Mouse (Mus musculus): Measurements from ENCODE around the gene Hoga1. TPM values are rescaled to one million over a fixed set of nuclear protein-coding genes. Genes with fewer than 3 reads are reported as not detected.
A peak's percentile ranks its signal among the peaks of the same experiment; 100 is the strongest.

Gene Hoga1
- 0.49 and 1.4 TPM in 2 replicates for polyA plus RNA-seq (2014; fragmentation: Nextera tagmentation; extraction: Ambion mirVana)

GRCm38 (mm10) chr19:42045269-42046102 is at the start of gene Hoga1:
TSS of gene Hoga1 (plus strand) at chr19:42045610.
- Histone ChIP-seq H3K4me3 (ENCODE audit: low read depth, low read length) (peak within 1 kb of the TSS; percentile 23), H3K4me2 (ENCODE audit: low read depth) (peak within 1 kb of the TSS; percentile 46), H3K9me3 (ENCODE audit: control insufficient read depth, low read length) (no peaks in the 10 kb centered on the region), H3K9ac (ENCODE audit: low read length) (peak within 1 kb of the TSS; percentile 26; the same call in 1 of the 2 replicates), H3K27me3 (ENCODE audit: control insufficient read depth, insufficient read depth, low read length) (no peaks in the 10 kb centered on the region), H3K27ac (ENCODE audit: low read depth, low read length) (no peak within 1 kb of the TSS), H3K4me1 (ENCODE audit: control insufficient read depth, insufficient read depth, low read length) (peaks cover 4% of the 10 kb centered on the region; the same call in 1 of the 2 replicates), H3K36me3 (ENCODE audit: control insufficient read depth, insufficient read depth, low read length) (no peaks in the 10 kb centered on the region)
- ATAC-seq (ENCODE audit: insufficient read depth, low FRiP score, low TSS enrichment): peak; percentile 79
- peak; percentile 81 for DNase-seq (ENCODE audit: low spot score)
- 26% methylated on average over 23 of the region's 23 CpGs for WGBS

- Histone ChIP-seq H3K9me3 (ENCODE audit: control insufficient read depth, low read length) (no peaks in the 10 kb centered on the region), H3K27ac (ENCODE audit: low read depth, low read length) (no peak overlapping the region), H3K4me3 (ENCODE audit: low read depth, low read length) (no peak overlapping the region), H3K36me3 (ENCODE audit: control insufficient read depth, insufficient read depth, low read length) (no peaks in the 10 kb centered on the region), H3K9ac (ENCODE audit: low read length) (no peak overlapping the region), H3K4me2 (ENCODE audit: low read depth) (no peak overlapping the region), H3K27me3 (ENCODE audit: control insufficient read depth, insufficient read depth, low read length) (no peaks in the 10 kb centered on the region), H3K4me1 (ENCODE audit: control insufficient read depth, insufficient read depth, low read length) (0 out of 2 replicates have a peak, but pooled peaks cover 3% of the 10 kb centered on the region)
- DNase-seq (ENCODE audit: low spot score) (no peak), ATAC-seq (ENCODE audit: insufficient read depth, low FRiP score, low TSS enrichment) (no peak)
- 76% methylated on average over 10 of the region's 10 CpGs for WGBS
These were observed 48.3 kb upstream of the Hoga1 start for GRCm38 (mm10) chr19:41997090-41997489.

- ATAC-seq (ENCODE audit: insufficient read depth, low FRiP score, low TSS enrichment) (no peak), DNase-seq (ENCODE audit: low spot score) (no peak)
- no peak overlapping the region for H3K27ac ChIP-seq (ENCODE audit: low read depth, low read length)
- H3K4me3 ChIP-seq (ENCODE audit: low read depth, low read length): no peak overlapping the region
- 0 out of 2 replicates have a peak, but pooled peaks cover 3% of the 10 kb centered on the region for H3K4me1 ChIP-seq (ENCODE audit: control insufficient read depth, insufficient read depth, low read length)
- no peaks in the 10 kb centered on the region for H3K27me3 ChIP-seq (ENCODE audit: control insufficient read depth, insufficient read depth, low read length)
- WGBS: 91% methylated on average over 9 of the region's 9 CpGs
- no peaks in the 10 kb centered on the region for H3K9me3 ChIP-seq (ENCODE audit: control insufficient read depth, low read length)
- H3K9ac ChIP-seq (ENCODE audit: low read length): no peak overlapping the region
- no peak overlapping the region for H3K4me2 ChIP-seq (ENCODE audit: low read depth)
- no peaks in the 10 kb centered on the region for H3K36me3 ChIP-seq (ENCODE audit: control insufficient read depth, insufficient read depth, low read length)
These were observed 46.5 kb upstream of the Hoga1 start for GRCm38 (mm10) chr19:41998770-41999548.

GRCm38 (mm10) chr19:41999688-42000283 is 45.6 kb upstream of the Hoga1 start:
- Histone ChIP-seq H3K36me3 (ENCODE audit: control insufficient read depth, insufficient read depth, low read length) (no peaks in the 10 kb centered on the region), H3K9me3 (ENCODE audit: control insufficient read depth, low read length) (no peaks in the 10 kb centered on the region), H3K27me3 (ENCODE audit: control insufficient read depth, insufficient read depth, low read length) (no peaks in the 10 kb centered on the region), H3K4me3 (ENCODE audit: low read depth, low read length) (no peak overlapping the region), H3K4me1 (ENCODE audit: control insufficient read depth, insufficient read depth, low read length) (0 out of 2 replicates have a peak, but pooled peaks cover 3% of the 10 kb centered on the region), H3K27ac (ENCODE audit: low read depth, low read length) (no peak overlapping the region), H3K9ac (ENCODE audit: low read length) (no peak overlapping the region), H3K4me2 (ENCODE audit: low read depth) (no peak overlapping the region)
- ATAC-seq (ENCODE audit: insufficient read depth, low FRiP score, low TSS enrichment) (no peak), DNase-seq (ENCODE audit: low spot score) (no peak)
- 86% methylated on average over 4 of the region's 4 CpGs for WGBS

GRCm38 (mm10) chr19:42000446-42000958 is 44.9 kb upstream of the Hoga1 start:
- 50% methylated on average over 4 of the region's 4 CpGs for WGBS
- Histone ChIP-seq H3K27ac (ENCODE audit: low read depth, low read length) (no peak overlapping the region), H3K9me3 (ENCODE audit: control insufficient read depth, low read length) (no peaks in the 10 kb centered on the region), H3K4me2 (ENCODE audit: low read depth) (no peak overlapping the region), H3K27me3 (ENCODE audit: control insufficient read depth, insufficient read depth, low read length) (no peaks in the 10 kb centered on the region), H3K9ac (ENCODE audit: low read length) (no peak overlapping the region), H3K4me3 (ENCODE audit: low read depth, low read length) (no peak overlapping the region), H3K4me1 (ENCODE audit: control insufficient read depth, insufficient read depth, low read length) (0 out of 2 replicates have a peak, but pooled peaks cover 3% of the 10 kb centered on the region), H3K36me3 (ENCODE audit: control insufficient read depth, insufficient read depth, low read length) (no peaks in the 10 kb centered on the region)
- DNase-seq (ENCODE audit: low spot score): peak; percentile 25
- ATAC-seq (ENCODE audit: insufficient read depth, low FRiP score, low TSS enrichment): no peak

GRCm38 (mm10) chr19:42001253-42001980 is 44.0 kb upstream of the Hoga1 start:
- no peak for ATAC-seq (ENCODE audit: insufficient read depth, low FRiP score, low TSS enrichment)
- Histone ChIP-seq H3K9ac (ENCODE audit: low read length) (no peak overlapping the region), H3K4me3 (ENCODE audit: low read depth, low read length) (no peak overlapping the region), H3K27me3 (ENCODE audit: control insufficient read depth, insufficient read depth, low read length) (no peaks in the 10 kb centered on the region), H3K36me3 (ENCODE audit: control insufficient read depth, insufficient read depth, low read length) (no peaks in the 10 kb centered on the region), H3K4me2 (ENCODE audit: low read depth) (no peak overlapping the region), H3K4me1 (ENCODE audit: control insufficient read depth, insufficient read depth, low read length) (no peaks in the 10 kb centered on the region), H3K27ac (ENCODE audit: low read depth, low read length) (no peak overlapping the region), H3K9me3 (ENCODE audit: control insufficient read depth, low read length) (no peaks in the 10 kb centered on the region)
- DNase-seq (ENCODE audit: low spot score): no peak
- 93% methylated on average over 12 of the region's 12 CpGs for WGBS

GRCm38 (mm10) chr19:42004258-42004657 is 41.2 kb upstream of the Hoga1 start:
- no peak overlapping the region for H3K27ac ChIP-seq (ENCODE audit: low read depth, low read length)
- DNase-seq (ENCODE audit: low spot score): no peak
- no peaks in the 10 kb centered on the region for H3K36me3 ChIP-seq (ENCODE audit: control insufficient read depth, insufficient read depth, low read length)
- no peak overlapping the region for H3K4me2 ChIP-seq (ENCODE audit: low read depth)
- no peak overlapping the region for H3K9ac ChIP-seq (ENCODE audit: low read length)
- WGBS: 84% methylated on average over 6 of the region's 6 CpGs
- H3K4me1 ChIP-seq (ENCODE audit: control insufficient read depth, insufficient read depth, low read length): no peaks in the 10 kb centered on the region
- no peak overlapping the region for H3K4me3 ChIP-seq (ENCODE audit: low read depth, low read length)
- ATAC-seq (ENCODE audit: insufficient read depth, low FRiP score, low TSS enrichment): no peak
- no peaks in the 10 kb centered on the region for H3K27me3 ChIP-seq (ENCODE audit: control insufficient read depth, insufficient read depth, low read length)
- H3K9me3 ChIP-seq (ENCODE audit: control insufficient read depth, low read length): no peaks in the 10 kb centered on the region

GRCm38 (mm10) chr19:42005616-42006015 is 39.8 kb upstream of the Hoga1 start:
- Histone ChIP-seq H3K4me1 (ENCODE audit: control insufficient read depth, insufficient read depth, low read length) (no peaks in the 10 kb centered on the region), H3K27ac (ENCODE audit: low read depth, low read length) (no peak overlapping the region), H3K9ac (ENCODE audit: low read length) (no peak overlapping the region), H3K9me3 (ENCODE audit: control insufficient read depth, low read length) (no peaks in the 10 kb centered on the region), H3K27me3 (ENCODE audit: control insufficient read depth, insufficient read depth, low read length) (no peaks in the 10 kb centered on the region), H3K4me2 (ENCODE audit: low read depth) (no peak overlapping the region), H3K4me3 (ENCODE audit: low read depth, low read length) (no peak overlapping the region), H3K36me3 (ENCODE audit: control insufficient read depth, insufficient read depth, low read length) (no peaks in the 10 kb centered on the region)
- no peak for ATAC-seq (ENCODE audit: insufficient read depth, low FRiP score, low TSS enrichment)
- DNase-seq (ENCODE audit: low spot score): no peak
- 79% methylated on average over 3 of the region's 3 CpGs for WGBS
